Mouse (Mus musculus) liver, adult 2 months (tissue): Measurements from ENCODE around the gene Atp6v0e. TPM values are rescaled to one million over a fixed set of nuclear protein-coding genes. Genes with fewer than 3 reads are reported as not detected.

Experiments
- DNase-seq: peaks from one replicate; pipeline ENCODE4 v3.0.0-alpha.2; 2011; ENCODE audit warnings: low read depth, low spot score; ENCODE audit errors: extremely low read depth
- H3K27ac ChIP-seq: fragments of 200-500 bp; replicated peaks from 2 replicates; pipeline ENCODE4 v1.5.1; 2012; ENCODE audit warnings: low read depth, mild to moderate bottlenecking, control low read depth, inconsistent platforms, low read length; ENCODE audit not compliant: insufficient read depth
- H3K27me3 ChIP-seq: fragments of 200-500 bp; 2 replicates; pipeline ENCODE4 v1.6.1; 2012; ENCODE audit warnings: mild to moderate bottlenecking, moderate library complexity, low read length, inconsistent platforms; ENCODE audit not compliant: control insufficient read depth, insufficient read depth
- H3K36me3 ChIP-seq: fragments of 200-500 bp; 2 replicates; pipeline ENCODE4 v1.6.1; 2012; ENCODE audit warnings: low read length, inconsistent platforms; ENCODE audit not compliant: control insufficient read depth, insufficient read depth
- H3K4me1 ChIP-seq: fragments of 200-500 bp; 2 replicates; pipeline ENCODE4 v1.6.1; 2011; ENCODE audit warnings: low read length; ENCODE audit not compliant: control insufficient read depth, insufficient read depth
- H3K4me3 ChIP-seq: fragments of 200-500 bp; 2 replicates; pipeline ENCODE4 v1.5.1; 2011; ENCODE audit warnings: low read depth, mild to moderate bottlenecking, control low read depth, low read length, moderate library complexity; ENCODE audit not compliant: insufficient read depth
- H3K79me2 ChIP-seq: fragments of 200-500 bp; 2 replicates; pipeline ENCODE4 v1.6.1; 2012; ENCODE audit warnings: inconsistent platforms, mild to moderate bottlenecking, low read length, moderate library complexity; ENCODE audit not compliant: control insufficient read depth, insufficient read depth
- H3K9ac ChIP-seq: fragments of 200-500 bp; 2 replicates; pipeline ENCODE4 v1.6.1; 2012; ENCODE audit warnings: low read depth, mild to moderate bottlenecking, control low read depth, inconsistent platforms, low read length
- CTCF ChIP-seq: fragments of 200-500 bp; IDR thresholded peaks from 2 replicates; pipeline ENCODE4 v1.5.1; 2011; ENCODE audit warnings: low read depth, low read length, control low read depth
- POLR2A ChIP-seq: fragments of 200-500 bp; IDR thresholded peaks from 2 replicates; pipeline ENCODE4 v1.6.1; 2011; ENCODE audit warnings: low read length, control low read depth; ENCODE audit not compliant: insufficient read depth; ENCODE audit errors: extremely low read depth
- WGBS: fragments of 180-500 bp; shearing (Covaris S2); methylation state at CpG from one replicate; pipeline ENCODE4 v1.1.7; 2018; 5-methylcytosine and 5-hydroxymethylcytosine counted together
- polyA plus RNA-seq: library from polyadenylated mRNA; depleted of rRNA; stranded (reverse); fragments of >200 nt; gene quantifications from 2 replicates; pipeline ENCODE4 v1.2.3, GENCODE M21; 2012
- total RNA-seq: library from RNA; depleted of rRNA; stranded (reverse); fragments of >200 nt; gene quantifications from 2 replicates; pipeline ENCODE4 v1.2.3, GENCODE M21; 2014

Atp6v0e gene
- total and polyA plus RNA-seq, 2 experiments, result 108 to 122 TPM

DNA sequence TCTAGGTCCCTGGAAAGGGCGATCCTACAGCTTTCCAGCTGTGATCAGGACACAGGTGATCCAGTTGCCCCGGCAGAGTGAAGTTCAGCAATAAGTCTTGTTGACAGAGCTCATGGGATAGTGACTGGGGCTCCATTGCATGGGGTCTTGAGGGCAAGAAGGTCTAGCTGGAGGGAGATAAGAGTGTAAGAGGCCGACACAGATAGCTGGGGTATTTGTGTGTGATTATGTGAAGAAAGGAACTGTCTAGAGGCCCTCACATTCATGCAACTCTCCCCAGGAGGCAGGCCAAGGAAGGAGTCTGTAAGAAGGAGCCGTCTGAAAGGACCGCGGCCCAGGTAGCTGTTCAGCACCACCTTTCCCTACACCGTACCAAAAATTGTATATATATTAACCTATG, 44.0 kb downstream of the Atp6v0e start:
- Histone ChIP-seq H3K4me1 (peaks cover 2% of the 10 kb centered on the region; the same call in 1 of the 2 replicates), H3K27me3 (no peaks in the 10 kb centered on the region), H3K79me2 (no peaks in the 10 kb centered on the region), H3K9ac (no peak overlapping the region), H3K27ac (no peak overlapping the region), H3K36me3 (no peaks in the 10 kb centered on the region), H3K4me3 (no peak overlapping the region)
- WGBS, result 64% methylated on average over 7 of the region's 7 CpGs
- TF ChIP-seq CTCF (no peak), POLR2A (no peak)
- no peak for DNase-seq

DNA sequence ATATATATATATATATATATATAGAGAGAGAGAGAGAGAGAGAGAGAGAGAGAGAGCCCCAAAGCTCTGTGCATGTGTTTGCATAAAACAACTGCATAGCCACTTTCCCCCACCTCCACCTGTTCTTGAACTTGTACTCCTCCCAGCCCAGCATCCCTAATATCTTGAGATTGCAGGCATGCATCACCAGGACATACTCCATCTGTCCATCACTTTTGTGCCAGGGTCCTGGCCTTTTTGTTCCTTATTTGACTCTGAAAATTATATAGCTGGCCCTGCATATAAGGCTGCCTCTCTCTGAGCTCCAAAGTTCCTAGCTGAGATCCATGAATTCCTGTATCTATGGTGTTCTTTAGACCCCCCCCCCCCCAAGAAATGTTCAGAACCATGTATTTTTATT, 45.5 kb downstream of the Atp6v0e start:
- no peaks in the 10 kb centered on the region for H3K4me1 ChIP-seq
- H3K36me3 ChIP-seq, result no peaks in the 10 kb centered on the region
- H3K4me3 ChIP-seq, result no peak overlapping the region
- H3K27me3 ChIP-seq, result no peaks in the 10 kb centered on the region
- H3K79me2 ChIP-seq, result no peaks in the 10 kb centered on the region
- no peak overlapping the region for H3K9ac ChIP-seq
- H3K27ac ChIP-seq, result no peak overlapping the region
- TF ChIP-seq CTCF (no peak), POLR2A (no peak)
- no peak for DNase-seq

- no peaks in the 10 kb centered on the region for H3K27me3 ChIP-seq
- no peak for DNase-seq
- H3K4me1 ChIP-seq, result no peaks in the 10 kb centered on the region
- no peaks in the 10 kb centered on the region for H3K36me3 ChIP-seq
- H3K4me3 ChIP-seq, result no peak overlapping the region
- WGBS, result 55% methylated on average over 9 of the region's 9 CpGs
- TF ChIP-seq POLR2A, result no peak
- no peak for TF ChIP-seq CTCF
- no peak overlapping the region for H3K27ac ChIP-seq
- H3K9ac ChIP-seq, result no peak overlapping the region
- H3K79me2 ChIP-seq, result no peaks in the 10 kb centered on the region
These were observed 46.1 kb downstream of the Atp6v0e start for GRCm38 (mm10) chr17:26708993-26709590.

GRCm38 (mm10) chr17:26710049-26710448, 47.0 kb downstream of the Atp6v0e start:
- no peaks in the 10 kb centered on the region for H3K27me3 ChIP-seq
- no peak overlapping the region for H3K9ac ChIP-seq
- H3K27ac ChIP-seq, result no peak overlapping the region
- no peak overlapping the region for H3K4me3 ChIP-seq
- H3K4me1 ChIP-seq, result no peaks in the 10 kb centered on the region
- TF ChIP-seq CTCF, result no peak
- TF ChIP-seq POLR2A, result no peak
- no peaks in the 10 kb centered on the region for H3K79me2 ChIP-seq
- 73% methylated on average over 6 of the region's 6 CpGs for WGBS
- no peaks in the 10 kb centered on the region for H3K36me3 ChIP-seq
- DNase-seq, result no peak

- TF ChIP-seq POLR2A, result peak; percentile 57
- TF ChIP-seq CTCF, result no peak
These were observed 52.3 kb downstream of the Atp6v0e start, which contains the start of gene Crebrf for GRCm38 (mm10) chr17:26715271-26715758. Crebrf (plus strand) TSS chr17:26715650.

GRCm38 (mm10) chr17:26715916-26716717, 53.1 kb downstream of the Atp6v0e start:
- 1% methylated on average over 69 of the region's 75 CpGs for WGBS
- no peaks in the 10 kb centered on the region for H3K27me3 ChIP-seq
- H3K27ac ChIP-seq, result peak overlapping the region; percentile 97
- H3K4me1 ChIP-seq, result peaks cover 9% of the 10 kb centered on the region; the same call in 1 of the 2 replicates
- H3K79me2 ChIP-seq, result peaks cover 8% of the 10 kb centered on the region
- peaks cover 6% of the 10 kb centered on the region; the same call in 1 of the 2 replicates for H3K36me3 ChIP-seq
- peak overlapping the region; percentile 95 for H3K4me3 ChIP-seq
- TF ChIP-seq CTCF, result no peak
- TF ChIP-seq POLR2A, result peak; percentile 76
- DNase-seq, result peak; percentile 88
- H3K9ac ChIP-seq, result peak overlapping the region; percentile 95

More at GRCm38 (mm10) chr17:26715271-26715758, 52.3 kb downstream of the Atp6v0e start, which contains the start of gene Crebrf:
- Histone ChIP-seq H3K4me3 (peak within 1 kb of the TSS; percentile 95), H3K9ac (peak within 1 kb of the TSS; percentile 95), H3K36me3 (peaks cover under 1% of the 10 kb centered on the region; the same call in 1 of the 2 replicates), H3K27me3 (no peaks in the 10 kb centered on the region), H3K79me2 (peaks cover 2% of the 10 kb centered on the region; the same call in 1 of the 2 replicates), H3K27ac (peak within 1 kb of the TSS; percentile 97), H3K4me1 (peaks cover 9% of the 10 kb centered on the region; the same call in 1 of the 2 replicates)
- under 1% methylated on average over 41 of the region's 41 CpGs for WGBS
- peak; percentile 84 for DNase-seq
